Mouse (Mus musculus) ES-Bruce4 (cell line): Measurements from ENCODE around the gene Cluh.

Experiments
- CTCF ChIP-seq: IDR thresholded peaks from one replicate; pipeline ENCODE4 v1.8.1; 2011; ENCODE audit warnings: low read depth, low read length
- EP300 ChIP-seq: IDR thresholded peaks from 2 replicates; pipeline ENCODE4 v1.6.1; 2011; ENCODE audit warnings: low read depth, low read length; ENCODE audit not compliant: insufficient read depth
- POLR2A ChIP-seq: IDR thresholded peaks from one replicate; pipeline ENCODE4 v1.8.1; 2011; ENCODE audit warnings: low read length; ENCODE audit not compliant: insufficient read depth

DNA sequence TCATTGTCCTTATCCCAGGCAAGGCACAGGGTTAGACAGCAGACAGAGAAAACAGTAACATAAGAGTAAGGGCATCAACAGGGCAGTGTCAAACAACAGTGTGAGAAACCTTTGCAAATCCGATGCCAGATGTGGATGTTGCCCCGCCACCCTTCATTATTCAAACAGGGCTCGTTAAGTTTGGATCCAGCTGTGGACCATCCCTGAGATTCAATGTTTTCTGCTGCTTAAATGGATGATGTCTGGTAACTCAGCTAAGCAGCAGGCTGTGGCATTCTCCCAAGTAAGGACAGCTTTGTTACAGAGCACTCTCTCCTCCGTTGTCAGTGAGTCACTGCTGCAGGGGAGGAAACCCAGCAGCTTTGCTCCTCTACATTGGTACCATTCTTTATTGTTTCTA lies 25.9 kb downstream of the Cluh start:
- no peak for TF ChIP-seq CTCF
- TF ChIP-seq POLR2A: no peak
- no peak for TF ChIP-seq EP300
